Mouse (Mus musculus): Measurements from ENCODE around the gene Robo2.

Gene Robo2

GRCm38 (mm10) chr16:73958524-73958846 is 453.1 kb downstream of the Robo2 start:
- DNase-seq (ENCODE audit: inconsistent age in 2 of 2, low spot score in 1 of 2), result no peak

- DNase-seq (ENCODE audit: inconsistent age in 2 of 2, low spot score in 1 of 2), result no peak
These were observed 453.7 kb downstream of the Robo2 start for GRCm38 (mm10) chr16:73957675-73958523.

DNA sequence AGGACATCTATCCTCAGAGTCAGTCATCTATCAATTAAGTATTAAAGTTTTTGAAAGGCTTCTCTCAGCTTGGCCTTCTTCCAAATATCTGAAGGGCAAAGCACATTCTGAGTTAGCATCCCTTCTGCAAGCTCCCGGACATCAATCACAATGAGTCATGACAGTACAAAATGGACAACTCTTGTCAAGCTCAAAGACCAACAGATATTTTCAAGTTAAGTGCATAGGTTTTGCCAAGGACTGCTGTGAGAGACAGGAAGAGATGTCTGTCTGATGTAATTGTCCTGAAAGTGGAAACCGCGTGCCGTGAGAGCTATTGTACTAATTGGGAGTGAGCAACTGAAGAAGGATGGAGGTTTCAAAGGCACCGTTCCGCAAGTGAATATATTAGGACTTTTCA is 465.5 kb downstream of the Robo2 start:
- DNase-seq (ENCODE audit: inconsistent age in 2 of 2, low spot score in 1 of 2), result peak; percentile 13 to 80

- no peak for DNase-seq (ENCODE audit: inconsistent age in 2 of 2, low spot score in 1 of 2)
These were observed 471.4 kb downstream of the Robo2 start for GRCm38 (mm10) chr16:73940211-73940541.

- no peak for DNase-seq (ENCODE audit: inconsistent age in 2 of 2, low spot score in 1 of 2)
These were observed 472.0 kb downstream of the Robo2 start for GRCm38 (mm10) chr16:73939423-73940210.

DNA sequence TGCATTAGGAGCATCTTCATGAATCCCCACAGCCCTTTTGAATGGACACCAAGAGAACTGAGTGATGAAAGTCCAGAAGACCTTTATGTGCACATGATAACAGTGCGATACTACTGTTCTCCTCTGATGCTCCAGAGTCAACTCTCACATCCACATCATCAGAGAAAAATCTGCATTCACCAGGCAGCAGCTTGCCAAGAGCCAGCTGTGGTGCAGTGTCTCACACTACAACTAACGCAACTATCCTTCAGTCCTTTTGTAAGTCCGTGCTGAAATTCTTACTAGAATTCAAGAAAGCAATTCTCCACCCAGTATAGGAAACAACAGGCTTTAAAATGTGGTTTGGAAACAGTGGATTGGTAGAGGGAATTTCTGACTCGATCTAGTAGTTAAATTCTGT is 481.3 kb downstream of the Robo2 start:
- DNase-seq (ENCODE audit: inconsistent age in 2 of 2, low spot score in 1 of 2), result no peak

DNA sequence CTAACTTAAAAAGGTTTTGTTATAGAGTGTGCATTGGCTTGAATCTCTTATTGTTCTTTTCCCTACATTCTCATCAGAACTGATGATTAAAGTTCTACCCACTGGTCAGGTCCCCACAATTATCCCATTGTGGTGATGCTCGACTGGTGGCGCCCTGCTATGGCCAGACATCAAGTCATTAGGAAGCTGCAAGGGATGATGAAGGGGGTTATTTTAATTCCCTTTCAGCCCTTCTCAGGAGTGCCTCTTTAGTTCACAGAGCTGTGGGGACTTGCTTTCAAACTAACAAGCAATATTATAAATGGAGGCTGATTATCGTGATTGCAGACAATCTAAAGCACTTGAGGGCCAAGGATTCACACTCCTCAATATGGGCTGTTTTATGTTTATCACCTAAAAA is 484.1 kb downstream of the Robo2 start:
- no peak for DNase-seq (ENCODE audit: inconsistent age in 2 of 2, low spot score in 1 of 2)

- no peak for DNase-seq (ENCODE audit: inconsistent age in 2 of 2, low spot score in 1 of 2)
These were observed 496.2 kb downstream of the Robo2 start for GRCm38 (mm10) chr16:73915425-73915824.

DNA sequence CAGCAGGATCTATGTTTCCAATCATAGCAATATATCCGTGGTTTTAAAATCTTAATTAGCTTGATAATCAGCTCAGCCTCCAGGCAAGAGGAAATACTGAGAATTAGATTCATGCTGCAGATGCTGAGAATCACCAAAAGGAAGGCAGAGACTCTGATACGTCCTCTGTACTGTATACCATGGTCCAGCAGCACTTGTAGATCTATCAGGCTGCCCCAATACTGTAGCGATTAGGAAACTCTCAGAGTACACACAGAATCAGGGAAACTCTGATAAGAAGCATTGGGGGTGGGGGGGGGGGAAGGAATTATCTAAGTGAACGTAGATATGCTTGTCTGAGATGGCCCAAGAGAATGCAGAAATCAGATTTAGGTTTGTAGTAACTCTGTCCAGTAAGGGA is 496.7 kb downstream of the Robo2 start:
- DNase-seq (ENCODE audit: inconsistent age in 2 of 2, low spot score in 1 of 2), result no peak

- DNase-seq (ENCODE audit: inconsistent age in 2 of 2, low spot score in 1 of 2), result no peak
These were observed 503.1 kb downstream of the Robo2 start for GRCm38 (mm10) chr16:73908504-73908903.

DNA sequence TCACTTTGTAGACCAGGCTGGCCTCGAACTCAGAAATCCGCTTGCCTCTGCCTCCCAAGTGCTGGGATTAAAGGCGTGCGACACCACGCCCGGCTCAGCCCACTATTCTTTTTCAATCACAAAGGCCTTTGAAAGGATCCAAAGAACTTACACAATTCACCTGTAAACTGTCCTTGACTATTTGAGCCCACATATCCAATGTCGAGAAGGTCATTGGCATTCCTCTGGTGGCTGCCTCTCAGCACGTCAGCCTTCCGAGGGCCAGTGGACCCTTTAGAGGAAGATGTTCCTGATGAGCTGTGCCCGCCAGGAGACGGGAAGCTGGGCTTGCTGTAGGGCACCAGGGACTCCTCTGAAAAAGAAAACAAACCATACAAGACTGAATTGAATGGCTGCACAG is 514.8 kb downstream of the Robo2 start:
- no peak for DNase-seq (ENCODE audit: inconsistent age in 2 of 2, low spot score in 1 of 2)

DNA sequence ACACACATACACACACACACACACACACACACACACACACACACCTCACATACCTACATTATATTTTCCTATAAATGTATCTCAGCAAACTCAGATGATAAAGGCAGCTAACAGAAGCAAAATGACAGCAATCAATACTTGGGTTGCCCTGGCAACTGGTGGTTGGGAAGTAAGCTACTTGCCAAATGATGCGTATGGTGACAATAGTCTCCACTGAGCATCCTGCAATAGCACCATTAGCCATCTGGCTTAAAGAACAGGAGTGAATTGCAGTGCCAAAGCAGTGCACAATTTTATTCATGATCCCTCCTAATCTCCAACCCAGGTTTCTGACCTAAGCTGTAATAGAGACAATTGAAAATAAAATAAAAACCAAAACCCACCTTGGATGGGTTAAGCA is 529.7 kb downstream of the Robo2 start:
- DNase-seq (ENCODE audit: inconsistent age in 2 of 2, low spot score in 1 of 2), result no peak

DNA sequence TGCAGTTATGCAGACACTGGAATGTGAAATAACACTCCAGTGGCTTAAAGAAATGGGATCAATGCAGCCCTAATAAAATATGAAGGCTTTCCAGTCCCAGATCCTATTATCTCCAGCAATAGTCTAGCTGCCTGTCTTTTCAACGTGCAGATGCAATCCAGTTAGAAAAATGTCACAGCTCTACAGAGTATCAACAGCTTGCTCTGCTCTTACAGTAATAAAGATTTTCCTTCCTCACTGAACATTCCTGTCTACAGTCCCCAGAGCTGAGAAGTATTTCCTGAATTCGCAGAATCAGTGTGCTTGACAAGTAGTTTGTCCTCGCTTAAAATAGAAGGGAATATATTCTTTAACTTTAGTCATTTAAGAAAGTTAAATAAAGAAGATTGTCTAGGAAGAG is 533.7 kb downstream of the Robo2 start:
- DNase-seq (ENCODE audit: inconsistent age in 2 of 2, low spot score in 1 of 2), result no peak

DNA sequence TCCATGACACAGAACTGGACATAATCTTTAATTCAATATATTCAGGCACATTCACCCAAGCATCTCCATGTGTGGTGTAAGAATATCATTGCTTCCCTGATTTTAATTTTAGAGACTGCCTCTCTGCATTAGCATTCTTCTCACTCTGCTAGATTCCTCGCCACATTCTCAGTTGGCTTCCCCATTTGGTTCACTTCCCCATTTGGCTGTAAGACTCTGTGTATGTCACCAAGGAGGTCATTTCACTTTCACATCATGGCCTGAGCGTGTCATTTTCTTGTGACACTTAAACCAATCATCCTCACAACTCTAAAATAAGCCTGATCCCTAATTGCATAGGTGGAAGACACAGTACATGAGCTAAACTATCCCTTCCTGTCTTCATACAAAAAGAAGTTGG is 536.6 kb downstream of the Robo2 start:
- DNase-seq (ENCODE audit: inconsistent age in 2 of 2, low spot score in 1 of 2), result no peak

DNA sequence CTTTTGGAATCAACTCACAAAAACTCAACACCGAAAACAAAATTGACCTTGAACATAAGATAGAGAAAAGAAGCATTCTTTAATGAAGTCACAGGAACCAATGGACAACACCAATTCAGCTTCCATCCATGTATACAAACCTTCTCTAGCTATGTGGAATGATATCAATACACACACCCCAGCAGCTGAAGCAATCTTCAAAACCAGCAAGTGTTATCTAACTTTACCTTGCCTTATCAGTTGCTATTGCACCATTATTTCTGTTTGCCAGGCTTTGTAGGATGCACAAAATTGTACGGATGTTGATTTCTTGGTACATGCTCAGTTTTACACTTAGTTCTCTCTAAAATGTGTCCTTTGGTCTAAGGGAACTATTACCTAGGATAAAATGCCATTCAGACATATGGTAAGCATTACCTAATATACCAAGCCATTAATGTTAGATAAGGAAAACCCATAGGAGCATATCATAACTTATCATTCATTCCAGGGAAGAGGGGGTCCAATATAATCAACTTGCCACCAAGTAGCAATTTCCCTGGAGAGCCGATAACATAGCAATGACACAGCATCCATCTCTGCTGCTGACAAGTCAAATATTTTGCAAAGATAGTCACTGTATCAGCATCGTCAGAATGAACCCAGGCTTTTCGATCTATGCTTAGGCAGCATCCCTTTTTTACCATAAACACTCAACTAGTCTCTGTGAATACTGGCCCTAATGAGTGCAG is 537.6 kb downstream of the Robo2 start:
- DNase-seq (ENCODE audit: inconsistent age in 2 of 2, low spot score in 1 of 2), result no peak

DNA sequence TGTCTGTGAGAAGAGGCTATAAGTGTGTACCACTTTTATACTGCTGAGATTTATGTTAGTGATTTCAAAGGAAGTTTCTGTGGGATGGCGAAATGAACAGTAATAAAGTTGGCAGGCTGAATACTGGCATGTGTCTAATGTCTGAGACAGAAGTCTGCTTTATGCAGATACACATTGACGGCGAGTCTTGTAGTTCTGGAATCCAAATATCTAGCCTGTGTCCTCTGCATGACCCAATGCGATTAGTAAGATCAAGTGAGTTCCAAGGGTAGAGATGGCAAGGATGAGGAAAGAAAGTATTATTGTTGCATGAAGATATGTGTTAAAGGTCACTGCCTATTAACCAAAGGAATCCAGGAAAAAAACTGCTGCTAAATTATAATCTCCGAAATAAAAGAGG is 541.3 kb downstream of the Robo2 start:
- peak in 1 of 2 experiments; percentile 24 for DNase-seq (ENCODE audit: inconsistent age in 2 of 2, low spot score in 1 of 2)

DNA sequence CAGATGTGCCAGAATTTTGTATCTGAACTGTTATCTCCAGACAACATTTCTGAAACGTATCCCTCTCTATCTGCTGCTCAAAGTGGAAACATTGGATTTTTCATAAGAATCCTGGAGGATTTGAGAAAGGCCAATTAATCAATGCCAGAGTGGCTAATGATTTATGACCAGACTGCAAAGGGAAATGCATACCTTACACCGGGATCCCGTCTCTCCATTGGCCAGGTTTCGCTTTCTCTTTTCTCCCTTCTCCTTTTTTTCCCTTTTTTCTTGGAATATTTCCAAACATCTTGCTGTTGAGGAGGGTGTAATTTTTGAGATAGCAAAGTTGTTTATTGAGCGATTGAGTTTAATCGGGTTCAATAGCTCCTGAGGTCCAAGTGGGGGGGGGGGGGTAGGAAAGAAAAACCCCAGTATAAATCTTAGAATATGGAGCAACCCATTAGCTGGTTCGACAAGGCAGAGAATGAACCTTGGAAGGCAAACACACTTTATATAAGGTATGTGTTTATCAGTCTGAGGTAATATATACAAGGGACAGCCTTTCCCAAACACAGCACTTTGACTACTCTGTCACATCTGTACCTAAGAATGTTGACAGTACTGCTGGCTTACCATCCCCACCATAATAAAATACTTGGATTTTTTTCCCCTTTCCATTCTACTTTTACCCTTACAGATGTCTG is 542.0 kb downstream of the Robo2 start:
- no peak for DNase-seq (ENCODE audit: inconsistent age in 2 of 2, low spot score in 1 of 2)

DNA sequence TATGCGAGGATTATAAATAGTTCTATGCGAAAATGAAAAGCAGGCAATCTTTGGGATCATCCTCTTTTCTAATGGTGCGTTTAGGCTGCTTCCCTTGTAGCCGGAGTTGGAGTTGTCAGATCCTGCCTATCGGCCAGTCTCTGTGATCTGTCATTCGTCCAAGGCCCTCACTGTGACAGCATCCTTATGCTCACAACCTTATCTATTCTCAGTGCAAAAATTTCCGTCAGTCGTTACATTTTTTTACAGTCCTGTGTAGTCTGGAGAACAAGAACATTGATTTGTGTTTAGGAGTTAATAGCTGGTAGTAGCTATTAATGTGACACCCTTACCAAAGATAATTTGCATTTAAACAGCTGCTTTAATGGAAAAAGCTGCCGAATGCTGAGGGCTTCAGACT is 547.0 kb downstream of the Robo2 start:
- DNase-seq (ENCODE audit: inconsistent age in 2 of 2, low spot score in 1 of 2), result no peak

GRCm38 (mm10) chr16:73863748-73864147 is 547.9 kb downstream of the Robo2 start:
- DNase-seq (ENCODE audit: inconsistent age in 2 of 2, low spot score in 1 of 2), result no peak

- DNase-seq (ENCODE audit: inconsistent age in 2 of 2, low spot score in 1 of 2), result no peak
These were observed 552.9 kb downstream of the Robo2 start for GRCm38 (mm10) chr16:73858717-73859116.

DNA sequence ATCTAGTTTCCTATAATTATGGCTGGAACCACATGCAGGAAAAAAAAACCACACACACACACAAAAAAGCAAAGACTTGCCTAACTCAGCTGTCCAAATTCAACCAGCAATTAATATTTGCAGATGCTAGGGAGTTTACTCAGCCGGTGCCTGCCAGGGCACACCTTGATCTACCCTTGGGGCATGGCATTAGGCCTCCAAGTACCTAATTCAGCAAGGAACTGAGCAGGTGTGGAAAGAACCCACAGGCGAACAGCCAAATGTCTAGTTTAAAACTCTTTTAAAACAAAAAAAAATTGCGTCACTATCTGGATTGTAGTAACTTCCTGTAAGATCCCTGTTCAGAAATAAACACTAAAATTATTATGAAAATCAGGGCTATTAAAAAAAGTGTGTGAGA is 555.8 kb downstream of the Robo2 start:
- DNase-seq (ENCODE audit: inconsistent age in 2 of 2, low spot score in 1 of 2), result no peak
